Mouse (Mus musculus): ENCODE measurements around the gene Tfcp2l1.
"Not testable (repeated sequence)": the region's sequence is repeated elsewhere in the genome, so short reads cannot be mapped to it uniquely, and the experiment has no call there.

Gene Tfcp2l1

DNA sequence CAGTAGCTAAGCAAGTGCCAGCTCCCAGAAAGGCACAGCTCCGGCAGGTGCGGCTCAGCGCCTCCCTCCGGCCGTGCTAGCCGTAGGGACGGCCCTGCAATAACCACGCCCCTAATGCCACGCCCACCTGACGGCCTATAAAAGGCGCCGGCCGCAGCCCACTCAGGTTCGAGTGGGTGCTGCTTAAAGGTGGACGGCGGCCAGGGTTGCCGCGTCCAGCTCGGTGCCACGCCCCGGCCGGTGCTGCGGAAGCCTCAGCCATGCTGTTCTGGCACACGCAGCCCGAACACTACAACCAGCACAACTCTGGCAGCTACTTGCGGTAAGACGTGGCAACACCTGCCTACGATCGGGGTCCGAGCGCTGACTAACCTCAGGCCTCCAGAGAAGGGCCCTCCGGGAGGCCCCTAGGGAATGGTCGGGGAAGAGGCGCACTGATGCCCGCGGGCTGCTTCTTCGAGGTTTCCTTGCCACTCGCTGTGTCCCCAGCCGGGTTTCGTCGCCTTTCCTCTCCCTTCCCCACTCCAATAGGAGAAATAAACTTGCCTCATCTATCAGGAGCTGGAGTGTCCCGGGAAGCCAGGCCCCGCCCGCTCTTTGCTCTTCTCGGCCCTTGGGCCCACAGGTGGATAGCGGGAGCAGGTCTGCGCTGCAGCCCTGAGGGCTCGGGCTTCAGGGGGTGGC is at the start of gene Tfcp2l1:
Tfcp2l1 (plus strand) TSS at position 165 of the 684 bp plus-strand sequence.
- peak; percentile 69 for DNase-seq (ENCODE audit: extremely low spot score, low spot score)

DNA sequence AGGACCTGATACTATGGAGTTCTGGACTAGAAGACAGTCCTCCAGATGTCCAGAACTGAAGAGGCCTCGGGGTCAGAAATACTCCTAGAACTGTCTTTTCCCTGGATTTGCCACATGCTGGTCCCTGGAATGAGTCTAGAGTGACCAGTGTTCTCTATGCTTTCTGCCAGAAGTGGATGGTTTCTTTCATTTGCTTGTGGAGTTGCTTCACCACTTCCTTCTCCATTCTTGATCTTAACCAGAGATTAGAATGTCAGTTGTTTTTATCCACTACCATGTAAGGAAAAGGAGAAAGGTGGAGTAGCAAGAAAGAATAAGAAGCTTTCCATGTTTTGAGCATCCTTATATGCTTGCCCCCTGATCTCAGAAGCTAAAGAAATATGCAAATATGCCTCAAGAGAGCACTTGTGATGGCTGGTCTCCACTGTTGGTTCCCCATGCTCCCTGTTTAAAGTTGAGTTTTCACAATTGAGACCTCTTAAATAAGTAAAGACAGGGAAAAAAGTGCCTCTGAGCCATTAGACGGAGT is 47.5 kb upstream of the Tfcp2l1 start:
- DNase-seq (ENCODE audit: extremely low spot score, low spot score): no peak

DNA sequence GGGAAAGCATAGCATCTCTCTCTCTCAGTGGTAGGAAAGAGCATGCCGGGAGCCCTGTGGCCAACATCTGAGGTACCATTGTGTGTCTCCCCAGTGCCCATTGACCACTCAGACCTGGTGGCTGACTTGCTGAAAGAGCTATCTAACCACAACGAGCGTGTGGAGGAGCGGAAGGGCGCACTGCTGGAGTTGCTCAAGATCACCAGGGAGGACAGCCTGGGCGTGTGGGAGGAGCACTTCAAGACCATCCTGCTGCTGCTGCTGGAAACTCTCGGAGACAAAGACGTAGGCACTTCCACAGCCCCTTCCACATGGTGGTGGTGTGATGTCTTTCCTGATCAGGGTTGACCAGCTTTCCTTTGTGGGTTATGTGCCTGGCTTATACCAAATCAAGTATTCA is 46.6 kb upstream of the Tfcp2l1 start:
- DNase-seq (ENCODE audit: extremely low spot score, low spot score): no peak

DNA sequence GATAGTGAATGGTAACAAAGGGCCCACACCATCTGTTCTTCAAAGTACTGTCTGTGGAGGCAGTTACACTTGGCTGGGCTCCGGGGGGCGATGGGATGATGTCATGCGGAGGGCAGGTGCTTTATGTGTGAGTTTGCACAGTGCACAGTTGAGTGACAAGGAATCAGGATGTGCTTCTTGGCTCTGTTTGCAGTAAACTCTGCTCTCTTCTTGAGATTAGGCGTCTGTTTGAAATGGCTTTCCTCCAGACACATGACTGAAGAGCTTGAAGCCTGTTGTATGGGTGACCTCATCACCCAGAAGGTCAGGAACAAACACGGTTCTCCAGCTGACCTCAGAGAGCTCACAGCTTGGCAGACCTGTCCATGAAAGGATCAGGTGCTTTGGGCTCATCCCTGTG is 38.0 kb upstream of the Tfcp2l1 start:
- no peak for DNase-seq (ENCODE audit: extremely low spot score, low spot score)

DNA sequence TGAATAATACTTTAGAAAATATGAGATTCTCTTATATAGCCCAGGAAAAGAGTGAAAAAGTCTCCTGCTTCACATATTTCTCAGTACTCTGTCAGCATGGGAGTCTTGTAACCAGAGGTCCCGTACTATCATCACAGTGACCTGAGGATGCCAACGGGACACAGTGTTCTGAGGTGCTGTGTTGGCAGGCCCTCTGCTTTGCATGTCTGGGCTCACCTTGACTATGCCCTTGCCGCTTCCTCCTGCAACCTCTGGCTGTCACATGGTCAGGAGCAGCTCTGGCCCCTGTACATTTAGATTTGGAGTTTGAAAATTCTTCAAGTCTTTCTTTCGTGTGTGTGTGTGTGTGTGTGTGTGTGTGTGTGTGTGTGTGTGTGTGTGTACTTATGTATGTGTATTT is 34.8 kb upstream of the Tfcp2l1 start:
- DNase-seq (ENCODE audit: extremely low spot score, low spot score): no peak

DNA sequence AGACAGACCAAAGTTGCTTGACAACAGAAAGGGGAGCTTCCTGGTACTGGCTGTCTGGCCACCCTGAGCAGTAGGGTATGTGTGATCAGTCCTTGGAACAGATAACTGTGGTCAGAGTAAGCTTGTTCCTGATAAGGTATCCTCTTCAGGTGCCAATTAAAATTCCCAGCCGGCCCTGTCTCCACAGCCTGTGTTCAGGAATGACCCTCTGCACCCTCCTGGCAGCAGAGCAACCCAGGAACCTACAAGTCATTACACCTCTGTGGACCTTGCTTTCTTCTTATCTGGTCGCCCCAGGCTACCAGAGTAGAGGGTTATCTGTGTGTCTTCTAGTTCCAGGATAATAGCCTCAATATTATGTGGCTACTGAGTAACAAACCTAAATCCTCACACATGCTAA is 32.4 kb upstream of the Tfcp2l1 start:
- DNase-seq (ENCODE audit: extremely low spot score, low spot score): no peak

DNA sequence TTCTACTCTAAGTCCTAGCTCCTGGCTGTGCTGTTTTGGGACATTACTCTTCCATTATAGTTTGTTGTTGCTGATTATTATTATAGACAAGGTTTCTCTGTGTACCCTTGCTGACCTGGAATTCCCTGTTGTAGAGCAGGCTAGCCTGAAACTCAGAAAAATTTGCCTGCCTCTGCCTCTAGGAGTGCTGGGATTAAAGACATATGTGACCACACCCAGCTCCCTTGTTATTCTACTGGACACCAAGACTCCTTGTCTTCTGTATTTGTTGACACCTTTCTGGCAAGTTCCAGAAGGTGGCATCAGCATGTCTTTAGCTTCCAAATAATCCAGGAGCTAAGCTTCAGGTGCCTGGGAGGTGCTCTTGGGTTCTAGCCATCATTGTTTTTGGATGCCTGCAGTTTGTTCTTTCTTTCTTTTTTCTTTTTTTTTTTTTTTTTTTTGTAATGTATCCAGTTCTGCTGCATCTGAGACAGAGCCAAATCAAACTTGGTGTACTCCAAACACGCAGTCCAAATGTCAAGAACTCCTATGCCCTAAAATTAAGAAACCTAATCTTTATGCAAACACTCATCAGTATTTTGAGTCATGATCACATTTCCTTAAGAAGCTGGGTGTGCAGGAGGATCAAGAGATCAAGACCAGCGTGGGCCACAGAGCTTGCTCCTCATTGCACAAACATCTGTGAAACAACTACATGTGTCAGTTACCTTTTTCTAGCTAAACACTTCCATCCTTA is 30.1 kb upstream of the Tfcp2l1 start:
- no peak for DNase-seq (ENCODE audit: extremely low spot score, low spot score)

DNA sequence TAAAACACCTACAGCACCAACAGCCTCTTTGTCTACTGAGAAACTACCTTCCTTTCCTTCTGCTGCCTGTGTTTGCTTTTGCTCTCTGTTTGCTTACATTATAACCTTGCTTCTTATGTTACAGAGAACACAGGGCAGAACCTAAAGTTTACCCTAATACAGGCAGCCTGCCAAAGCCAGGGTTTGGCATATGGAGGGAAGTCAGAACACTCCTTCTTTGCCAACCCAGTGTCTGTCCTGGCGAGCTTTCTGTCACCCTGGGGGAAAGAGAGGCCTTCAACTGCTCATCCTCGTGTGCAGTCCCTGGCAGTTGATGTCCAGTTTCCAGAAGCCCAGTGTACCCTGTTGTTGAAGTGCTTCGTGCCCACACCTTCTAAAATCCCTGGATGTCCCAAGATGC is 29.4 kb upstream of the Tfcp2l1 start:
- no peak for DNase-seq (ENCODE audit: extremely low spot score, low spot score)

DNA sequence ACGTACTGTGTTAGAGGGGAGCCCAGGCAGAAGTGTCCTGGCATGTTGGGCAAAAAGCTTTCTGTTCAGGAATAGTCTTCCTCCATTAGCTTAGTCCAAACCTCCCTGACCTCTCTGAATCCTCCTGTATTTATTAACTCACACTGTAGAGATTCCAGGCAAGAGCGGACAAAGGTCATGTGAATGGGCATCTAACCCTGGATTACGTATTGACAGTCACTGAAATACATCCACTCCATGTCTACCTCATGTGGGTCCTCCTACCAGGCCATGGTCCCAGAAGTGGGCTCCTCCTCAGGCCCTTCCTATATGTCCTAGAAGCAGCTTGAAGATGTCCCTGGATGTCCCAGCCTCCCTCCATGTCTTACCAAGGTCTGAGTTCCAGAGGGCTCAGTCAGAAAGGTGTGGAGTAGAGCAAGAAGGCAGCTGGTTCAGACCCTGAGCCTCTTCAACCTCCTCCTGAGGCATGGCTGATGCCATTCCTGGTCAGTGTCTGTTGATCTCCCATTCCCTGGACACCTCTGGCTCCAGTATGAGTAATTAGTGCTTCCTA is 14.0 kb upstream of the Tfcp2l1 start:
- no peak for DNase-seq (ENCODE audit: extremely low spot score, low spot score)

DNA sequence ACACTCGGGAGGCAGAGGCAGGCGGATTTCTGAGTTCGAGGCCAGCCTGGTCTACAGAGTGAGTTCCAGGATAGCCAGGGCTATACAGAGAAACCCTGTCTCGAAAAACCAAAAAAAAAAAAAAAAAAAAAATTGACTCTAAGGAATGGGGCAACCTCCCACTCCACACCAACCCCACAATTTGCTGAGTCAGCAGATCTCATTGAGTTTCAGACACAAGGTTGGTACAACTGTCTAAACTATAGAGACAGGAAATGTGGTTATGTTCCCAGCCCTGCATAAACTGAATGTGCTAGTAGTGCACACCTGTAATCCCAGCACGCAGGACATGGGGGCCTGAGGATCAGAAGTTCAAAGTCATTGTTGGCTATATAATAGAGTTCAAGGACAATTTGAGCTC is 6.7 kb upstream of the Tfcp2l1 start:
- not testable (repeated sequence) for DNase-seq (ENCODE audit: extremely low spot score, low spot score)

DNA sequence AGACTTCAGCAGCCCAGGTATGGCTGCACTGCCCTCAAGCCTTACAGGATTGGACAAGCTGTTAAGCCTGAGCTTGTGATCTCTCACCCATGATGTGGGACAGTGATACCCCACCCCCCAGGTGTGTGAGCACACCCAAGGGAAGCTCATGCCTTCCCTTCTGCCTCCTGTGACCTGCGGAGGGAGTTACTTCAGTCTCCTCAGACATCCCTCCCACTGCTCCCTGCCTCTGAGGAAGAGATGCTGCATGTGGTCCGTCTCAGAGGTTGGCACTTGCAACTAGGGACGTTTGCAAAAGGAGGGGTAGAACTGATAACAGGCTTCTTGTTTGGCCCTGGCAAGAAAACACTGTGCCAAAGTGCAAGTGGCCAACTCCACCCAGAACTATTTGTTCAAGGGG is 4.9 kb upstream of the Tfcp2l1 start:
- no peak for DNase-seq (ENCODE audit: extremely low spot score, low spot score)

DNA sequence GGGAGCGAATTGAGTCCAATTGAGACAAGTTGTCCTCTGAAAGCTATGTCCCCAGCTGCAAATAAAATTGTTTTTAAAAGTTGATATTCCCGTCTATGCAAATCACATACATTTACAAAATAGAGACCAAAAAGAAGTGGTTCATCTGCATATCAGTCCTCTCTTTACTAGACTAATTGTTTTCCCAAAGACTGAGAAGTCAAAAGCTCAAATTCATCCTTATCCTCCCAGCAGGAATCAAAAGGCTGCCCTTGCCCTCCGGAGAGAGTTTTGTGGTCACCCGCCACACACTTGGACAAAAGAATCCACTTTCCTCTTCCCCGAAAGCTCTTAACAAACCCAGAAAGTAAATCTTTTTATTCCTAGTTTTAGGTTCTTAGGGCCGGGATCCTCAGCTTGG is 2.3 kb upstream of the Tfcp2l1 start:
- no peak for DNase-seq (ENCODE audit: extremely low spot score, low spot score)

DNA sequence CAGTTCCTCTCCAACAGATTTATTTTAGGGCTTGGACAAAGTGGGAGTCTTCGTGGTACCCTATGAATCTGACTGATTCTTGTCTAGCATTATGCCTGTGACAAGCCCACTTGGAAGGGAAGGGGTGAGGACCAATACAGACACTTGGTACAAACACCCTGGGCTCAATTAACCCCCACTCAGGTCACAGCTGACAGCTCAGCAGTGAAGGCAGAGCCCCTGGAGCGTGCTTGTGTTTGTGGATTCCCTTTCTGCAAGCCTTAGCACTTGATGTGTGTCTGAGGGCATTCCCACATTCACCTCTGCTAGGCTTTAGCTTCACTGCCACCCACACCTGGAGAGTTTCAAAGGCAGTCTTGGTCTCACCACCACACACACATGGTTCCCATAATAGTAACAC is 1.8 kb upstream of the Tfcp2l1 start:
- DNase-seq (ENCODE audit: extremely low spot score, low spot score): no peak

DNA sequence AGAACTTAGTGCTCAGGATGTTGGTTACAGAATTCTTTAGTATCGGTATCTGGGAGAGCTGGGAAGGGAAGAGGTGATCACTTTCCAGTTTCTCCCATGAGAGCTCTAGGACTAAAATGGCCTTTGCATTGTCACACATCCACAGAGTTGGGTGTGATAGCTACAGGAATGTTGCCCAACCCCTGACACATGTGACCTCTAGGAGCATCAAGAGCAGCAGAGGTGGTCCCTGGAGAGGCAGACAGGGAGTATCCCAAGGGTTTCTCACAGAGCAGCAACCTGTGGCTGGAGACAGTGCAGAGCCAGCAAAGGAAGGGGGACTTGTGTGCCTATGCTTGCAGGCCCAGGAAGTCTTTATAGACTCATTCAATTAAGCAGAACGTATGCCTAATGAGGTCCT is 1.3 kb upstream of the Tfcp2l1 start:
- no peak for DNase-seq (ENCODE audit: extremely low spot score, low spot score)

DNA sequence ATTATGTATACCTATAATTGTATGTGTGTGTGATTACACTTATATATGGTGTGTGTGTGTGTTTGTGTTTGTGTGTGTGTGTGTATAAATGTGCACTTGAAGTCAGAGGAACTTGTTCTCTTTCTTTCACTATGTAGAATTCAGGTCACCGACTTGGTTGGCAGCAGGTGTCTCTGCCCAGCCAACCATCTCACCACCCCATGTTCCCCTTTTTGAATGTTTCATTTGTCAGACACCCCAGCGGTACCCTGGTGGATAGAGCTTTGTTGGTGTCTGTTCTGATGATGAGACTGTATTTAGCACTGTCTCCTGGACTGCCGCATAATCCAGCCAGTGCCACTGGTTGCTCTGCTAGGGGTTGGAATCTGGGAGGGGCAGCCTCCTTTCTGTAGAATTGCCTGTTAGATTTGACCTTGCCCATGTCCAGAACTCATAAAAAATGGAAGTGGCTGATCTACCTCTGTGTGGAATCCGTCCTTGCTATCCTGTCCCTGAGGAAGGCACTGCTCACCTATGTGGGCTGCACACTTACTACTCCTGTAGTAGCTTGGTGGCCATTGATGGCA is 5.8 kb downstream of the Tfcp2l1 start:
- no peak for DNase-seq (ENCODE audit: extremely low spot score, low spot score)

DNA sequence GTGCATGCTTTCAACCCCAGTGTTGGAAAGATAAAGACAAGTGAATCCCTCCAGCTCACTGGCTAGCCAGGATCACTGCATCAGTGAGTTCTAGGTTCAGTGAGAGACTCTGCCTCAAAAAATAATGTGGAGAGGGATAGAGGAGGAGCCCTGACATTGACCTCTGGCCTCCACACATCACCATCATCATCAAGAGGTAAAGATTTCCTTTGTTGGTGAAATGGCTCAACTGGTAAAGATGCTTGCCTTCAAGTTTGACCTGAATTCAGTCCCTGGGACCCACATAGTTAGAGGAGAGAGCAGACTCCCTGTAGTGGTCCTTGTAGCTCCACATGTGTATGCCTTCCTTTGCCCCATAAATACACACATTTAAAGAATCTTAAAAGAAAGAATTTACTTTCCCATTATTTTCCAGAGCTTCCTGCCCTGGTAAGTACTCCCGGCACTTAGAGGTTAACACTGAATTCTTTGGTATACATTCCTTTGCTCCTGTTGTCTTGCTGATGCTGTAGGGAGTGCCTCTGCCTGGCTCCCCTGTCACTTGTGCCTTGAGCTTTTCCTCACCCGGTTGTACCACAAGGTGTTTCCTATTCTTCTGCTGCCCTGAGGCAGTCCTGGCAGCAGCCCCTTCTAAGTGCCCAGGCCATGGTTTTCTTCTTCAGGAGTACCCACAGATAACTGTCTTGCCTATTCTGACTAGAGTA is 14.7 kb downstream of the Tfcp2l1 start:
- no peak for DNase-seq (ENCODE audit: extremely low spot score, low spot score)

DNA sequence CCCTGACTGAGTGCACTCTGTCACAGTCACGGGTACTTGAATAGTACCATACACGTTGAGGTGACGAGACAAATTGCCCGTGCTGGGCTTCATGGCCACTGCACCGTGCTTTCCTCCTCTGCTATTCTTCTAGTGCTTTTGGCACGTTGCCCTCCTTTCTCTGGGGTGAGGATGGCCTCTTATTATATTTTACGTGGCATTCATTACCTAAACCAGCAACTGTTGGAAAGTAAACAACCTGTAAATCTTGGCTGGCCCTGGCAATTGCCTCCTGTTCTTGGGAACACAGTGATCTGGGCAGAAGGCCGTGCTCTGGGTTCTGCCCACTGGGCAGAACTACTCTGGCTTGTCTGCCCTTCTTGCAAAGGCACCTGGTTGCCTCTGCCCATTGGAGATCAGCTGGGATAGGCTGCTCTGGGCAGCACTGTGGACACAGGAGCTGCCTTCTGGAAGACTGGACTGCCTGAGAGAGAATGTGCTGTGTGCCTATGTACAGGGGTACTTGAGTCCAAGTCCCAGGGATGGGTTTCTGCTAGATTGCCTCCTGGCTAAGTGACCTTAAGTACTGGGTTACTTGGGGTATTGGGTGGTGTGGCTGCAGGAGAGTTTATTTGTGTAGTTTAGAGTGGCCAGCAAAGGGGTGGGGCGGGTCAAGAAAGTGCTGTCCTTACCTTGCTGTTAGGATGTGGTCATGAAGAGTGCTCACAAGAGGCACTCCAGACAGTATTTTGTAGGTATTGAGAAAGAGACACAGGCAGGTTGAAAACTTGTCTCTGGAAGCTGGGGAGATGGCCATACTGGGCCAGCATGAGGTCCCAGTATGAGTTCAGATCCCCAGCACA is 15.6 kb downstream of the Tfcp2l1 start:
- no peak for DNase-seq (ENCODE audit: extremely low spot score, low spot score)

DNA sequence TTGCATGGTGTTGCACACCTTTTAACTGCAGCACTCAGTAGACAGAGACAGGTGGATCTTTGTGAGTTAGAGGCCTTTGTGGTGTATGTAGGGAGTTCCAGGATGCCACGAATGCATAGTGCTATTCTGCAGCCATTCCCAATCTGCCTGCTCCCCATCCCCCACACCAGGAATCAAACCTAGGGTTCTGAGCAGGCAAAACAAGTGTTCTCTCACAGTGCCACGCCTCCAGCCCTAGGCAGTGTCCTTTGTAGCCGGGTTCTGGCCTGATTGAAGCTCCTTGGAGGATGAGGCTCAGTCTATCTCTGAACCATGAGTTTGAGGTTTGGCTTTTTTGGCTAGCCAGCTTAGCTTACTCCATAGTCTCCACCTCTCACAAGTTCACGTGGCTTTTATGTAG is 18.0 kb downstream of the Tfcp2l1 start:
- DNase-seq (ENCODE audit: extremely low spot score, low spot score): no peak

DNA sequence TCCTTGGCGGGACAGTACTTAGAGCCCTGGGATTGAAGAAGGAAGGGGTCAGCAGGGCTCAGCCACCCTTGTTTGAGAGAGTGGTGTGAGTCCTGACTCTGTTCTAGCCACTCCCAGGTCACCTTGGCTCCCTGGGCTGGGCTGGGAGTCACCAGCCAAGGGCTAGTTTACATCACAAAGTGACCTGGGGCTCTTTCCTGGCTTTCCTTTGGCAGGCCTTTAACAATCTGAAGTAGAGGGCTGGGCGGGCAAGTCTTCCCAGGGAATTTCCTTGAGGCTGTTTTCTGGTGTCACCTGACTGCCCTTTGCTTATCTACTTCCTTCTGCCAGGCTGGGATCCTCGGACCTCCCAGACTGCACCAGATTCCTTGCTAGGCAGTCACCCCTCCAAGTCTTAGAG is 20.3 kb downstream of the Tfcp2l1 start:
- DNase-seq (ENCODE audit: extremely low spot score, low spot score): no peak

DNA sequence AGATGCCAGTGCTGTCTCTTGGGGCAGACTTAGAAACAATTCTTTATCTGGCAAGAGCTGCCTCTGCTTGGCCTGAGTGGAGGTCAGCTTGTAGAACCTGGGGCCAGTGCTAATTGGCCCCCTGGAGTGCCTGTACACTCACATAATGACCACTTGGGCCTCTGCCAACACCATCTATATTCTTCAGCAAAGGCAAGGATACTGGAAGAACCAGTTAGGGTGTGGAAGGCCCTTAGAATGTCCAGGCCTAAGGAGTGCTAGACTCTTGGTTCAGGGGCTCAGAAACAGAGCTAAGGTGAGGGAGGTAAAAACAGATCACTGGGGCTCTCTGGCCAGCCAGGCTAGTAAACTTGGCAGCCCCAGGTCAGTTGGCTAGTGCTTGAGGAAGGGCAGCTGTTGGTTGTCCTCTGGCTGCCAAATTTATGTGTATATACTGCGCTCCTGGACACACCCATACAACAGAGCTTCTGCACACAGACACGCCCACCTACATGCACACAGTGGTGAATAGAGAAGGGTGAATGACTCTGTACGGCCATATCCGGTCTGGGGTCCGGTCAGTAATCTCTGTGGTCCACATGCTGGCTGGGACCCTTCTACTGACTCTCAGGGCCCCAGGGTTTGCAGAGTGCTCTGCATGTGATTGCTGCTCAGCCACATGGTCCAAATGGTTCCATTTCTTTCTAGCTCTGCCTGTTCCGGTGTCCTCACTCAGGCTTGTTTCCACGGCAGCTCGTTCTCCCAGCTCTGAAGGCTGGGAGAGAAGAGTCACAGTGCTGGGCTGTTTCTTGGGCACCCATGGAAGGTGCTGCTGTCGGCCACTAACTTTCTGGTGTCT is 22.4 kb downstream of the Tfcp2l1 start:
- DNase-seq (ENCODE audit: extremely low spot score, low spot score): no peak
